Mouse (Mus musculus): ENCODE measurements around the gene Myo1c. TPM values are rescaled to one million over a fixed set of nuclear protein-coding genes. Genes with fewer than 3 reads are reported as not detected.
A peak's percentile ranks its signal among the peaks of the same experiment; 100 is the strongest.

The Myo1c gene
- polyA plus RNA-seq, 1 experiment: 166 TPM

DNA sequence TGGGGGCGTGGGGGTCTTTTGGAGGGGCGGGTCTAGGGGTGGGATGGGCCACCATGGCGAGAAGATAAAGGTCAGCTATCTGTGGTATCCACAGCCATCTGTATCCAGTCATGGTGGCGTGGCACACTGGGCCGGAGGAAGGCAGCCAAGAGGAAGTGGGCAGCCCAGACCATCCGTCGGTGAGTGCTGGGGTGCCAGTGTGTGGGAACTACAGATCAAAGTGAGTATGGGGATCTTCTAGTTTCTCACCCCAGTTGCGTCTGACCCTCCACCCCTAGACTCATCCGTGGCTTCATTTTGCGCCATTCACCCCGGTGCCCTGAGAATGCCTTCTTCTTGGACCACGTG, 19.5 kb downstream of the Myo1c start:
- no peak overlapping the region for H3ac ChIP-seq (ENCODE audit: control insufficient read depth, insufficient read length, low read depth)
- H3K79me2 ChIP-seq (ENCODE audit: control insufficient read depth, insufficient read depth): peaks cover 12% of the 10 kb centered on the region
- H3K4me3 ChIP-seq (ENCODE audit: insufficient read depth, poor library complexity, severe bottlenecking): no peak overlapping the region
- no peaks in the 10 kb centered on the region for H3K79me3 ChIP-seq (ENCODE audit: low read depth)
- no peaks in the 10 kb centered on the region for H3K27me3 ChIP-seq (ENCODE audit: control insufficient read depth, insufficient read depth, insufficient read length)
- TF ChIP-seq CEBPB (IDR thresholded peaks at IDR 0.05; ENCODE audit: low read depth): no peak
- no peak for TF ChIP-seq MAX (IDR thresholded peaks at IDR 0.05)
- no peak for TF ChIP-seq MYOG (IDR thresholded peaks at IDR 0.05; ENCODE audit: control insufficient read depth, extremely low read depth, insufficient read length)
- TF ChIP-seq USF1 (IDR thresholded peaks at IDR 0.05; ENCODE audit: low read depth): no peak
- no peak for TF ChIP-seq CTCF (IDR thresholded peaks at IDR 0.05; ENCODE audit: control insufficient read depth, insufficient read depth, insufficient read length)
- TF ChIP-seq MYOD1 (IDR thresholded peaks at IDR 0.05; ENCODE audit: control insufficient read depth, insufficient read length, low read depth): no peak
- TF ChIP-seq FOSL1 (IDR thresholded peaks at IDR 0.05; ENCODE audit: insufficient read depth, low read length, poor library complexity, severe bottlenecking): no peak
- H3K36me3 ChIP-seq (ENCODE audit: control insufficient read depth, insufficient read depth): peaks cover 92% of the 10 kb centered on the region

DNA sequence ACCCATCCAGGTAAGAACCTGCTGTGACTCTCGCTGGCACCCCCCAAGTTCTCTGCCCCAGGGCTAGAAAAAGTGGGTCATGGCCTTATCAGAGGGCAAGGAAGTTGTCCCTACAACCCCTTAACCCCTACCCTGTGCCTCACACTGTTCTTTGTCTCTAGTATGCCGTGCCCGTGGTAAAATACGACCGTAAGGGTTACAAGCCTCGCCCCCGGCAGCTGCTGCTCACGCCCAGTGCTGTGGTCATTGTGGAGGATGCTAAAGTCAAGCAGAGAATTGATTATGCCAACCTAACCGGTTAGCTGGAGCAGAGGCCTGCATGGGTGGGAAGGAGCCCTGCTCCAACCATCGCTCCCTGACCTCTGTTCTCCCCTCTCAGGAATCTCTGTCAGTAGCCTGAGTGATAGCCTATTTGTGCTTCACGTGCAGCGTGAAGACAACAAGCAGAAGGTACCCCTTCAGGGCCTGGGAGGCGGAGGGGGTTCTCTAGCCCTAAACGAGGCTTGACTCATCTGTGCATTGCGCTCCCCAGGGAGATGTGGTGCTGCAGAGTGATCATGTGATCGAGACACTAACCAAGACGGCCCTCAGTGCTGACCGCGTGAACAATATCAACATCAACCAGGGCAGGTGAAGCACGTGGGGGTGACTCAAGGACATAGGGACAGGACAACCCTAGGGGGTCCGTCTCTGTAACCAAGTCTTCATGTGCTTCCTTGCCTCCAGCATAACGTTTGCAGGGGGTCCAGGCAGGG, 21.3 kb downstream of the Myo1c start:
- Histone ChIP-seq H3K27me3 (ENCODE audit: control insufficient read depth, insufficient read depth, insufficient read length) (no peaks in the 10 kb centered on the region), H3K4me3 (ENCODE audit: insufficient read depth, poor library complexity, severe bottlenecking) (no peak overlapping the region), H3K79me2 (ENCODE audit: control insufficient read depth, insufficient read depth) (peaks cover 5% of the 10 kb centered on the region), H3K36me3 (ENCODE audit: control insufficient read depth, insufficient read depth) (peaks cover 74% of the 10 kb centered on the region), H3K79me3 (ENCODE audit: low read depth) (no peaks in the 10 kb centered on the region), H3ac (ENCODE audit: control insufficient read depth, insufficient read length, low read depth) (no peak overlapping the region)
- TF ChIP-seq MYOG (IDR thresholded peaks at IDR 0.05; ENCODE audit: control insufficient read depth, extremely low read depth, insufficient read length) (no peak), MAX (IDR thresholded peaks at IDR 0.05) (no peak), MYOD1 (IDR thresholded peaks at IDR 0.05; ENCODE audit: control insufficient read depth, insufficient read length, low read depth) (no peak), USF1 (IDR thresholded peaks at IDR 0.05; ENCODE audit: low read depth) (no peak), CTCF (IDR thresholded peaks at IDR 0.05; ENCODE audit: control insufficient read depth, insufficient read depth, insufficient read length) (no peak), FOSL1 (IDR thresholded peaks at IDR 0.05; ENCODE audit: insufficient read depth, low read length, poor library complexity, severe bottlenecking) (no peak), CEBPB (IDR thresholded peaks at IDR 0.05; ENCODE audit: low read depth) (no peak)

GRCm38 (mm10) chr11:75673411-75673810, 23.1 kb downstream of the Myo1c start:
- TF ChIP-seq MYOD1 (IDR thresholded peaks at IDR 0.05; ENCODE audit: control insufficient read depth, insufficient read length, low read depth) (no peak), MAX (IDR thresholded peaks at IDR 0.05) (no peak), USF1 (IDR thresholded peaks at IDR 0.05; ENCODE audit: low read depth) (no peak), CTCF (IDR thresholded peaks at IDR 0.05; ENCODE audit: control insufficient read depth, insufficient read depth, insufficient read length) (no peak), FOSL1 (IDR thresholded peaks at IDR 0.05; ENCODE audit: insufficient read depth, low read length, poor library complexity, severe bottlenecking) (no peak), CEBPB (IDR thresholded peaks at IDR 0.05; ENCODE audit: low read depth) (no peak), MYOG (IDR thresholded peaks at IDR 0.05; ENCODE audit: control insufficient read depth, extremely low read depth, insufficient read length) (no peak)
- no peaks in the 10 kb centered on the region for H3K79me2 ChIP-seq (ENCODE audit: control insufficient read depth, insufficient read depth)

DNA sequence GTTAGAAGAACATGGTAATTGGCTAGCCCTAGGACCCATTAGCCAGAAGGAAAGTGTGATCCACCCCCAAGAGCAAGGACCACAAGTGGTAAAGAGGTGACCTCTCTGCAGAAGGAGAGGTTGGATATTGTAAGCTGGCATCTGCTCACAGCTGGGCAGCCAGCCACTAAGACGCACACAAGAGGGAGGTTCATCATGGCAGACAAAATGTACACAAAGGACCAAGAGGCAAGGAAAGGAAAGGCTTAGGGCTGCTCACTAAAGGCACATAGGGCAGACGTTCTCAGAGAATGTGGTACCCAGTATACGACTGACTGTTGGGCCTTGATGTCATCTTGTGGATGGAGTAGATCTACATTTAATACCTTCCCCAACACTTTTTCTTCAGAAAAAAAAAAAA, 24.6 kb downstream of the Myo1c start:
- no peak overlapping the region for H3K4me3 ChIP-seq (ENCODE audit: insufficient read depth, poor library complexity, severe bottlenecking)
- H3K36me3 ChIP-seq (ENCODE audit: control insufficient read depth, insufficient read depth): peaks cover 43% of the 10 kb centered on the region
- H3ac ChIP-seq (ENCODE audit: control insufficient read depth, insufficient read length, low read depth): no peak overlapping the region
- peaks cover 4% of the 10 kb centered on the region for H3K79me3 ChIP-seq (ENCODE audit: low read depth)
- peaks cover 8% of the 10 kb centered on the region for H3K79me2 ChIP-seq (ENCODE audit: control insufficient read depth, insufficient read depth)
- no peaks in the 10 kb centered on the region for H3K27me3 ChIP-seq (ENCODE audit: control insufficient read depth, insufficient read depth, insufficient read length)
- TF ChIP-seq FOSL1 (IDR thresholded peaks at IDR 0.05; ENCODE audit: insufficient read depth, low read length, poor library complexity, severe bottlenecking) (no peak), USF1 (IDR thresholded peaks at IDR 0.05; ENCODE audit: low read depth) (no peak), MYOG (IDR thresholded peaks at IDR 0.05; ENCODE audit: control insufficient read depth, extremely low read depth, insufficient read length) (no peak), MYOD1 (IDR thresholded peaks at IDR 0.05; ENCODE audit: control insufficient read depth, insufficient read length, low read depth) (no peak), CTCF (IDR thresholded peaks at IDR 0.05; ENCODE audit: control insufficient read depth, insufficient read depth, insufficient read length) (no peak), CEBPB (IDR thresholded peaks at IDR 0.05; ENCODE audit: low read depth) (no peak), MAX (IDR thresholded peaks at IDR 0.05) (no peak)

More at GRCm38 (mm10) chr11:75673411-75673810, 23.1 kb downstream of the Myo1c start:
- Histone ChIP-seq H3ac (ENCODE audit: control insufficient read depth, insufficient read length, low read depth) (no peak overlapping the region), H3K4me3 (ENCODE audit: insufficient read depth, poor library complexity, severe bottlenecking) (no peak overlapping the region), H3K36me3 (ENCODE audit: control insufficient read depth, insufficient read depth) (peaks cover 57% of the 10 kb centered on the region), H3K27me3 (ENCODE audit: control insufficient read depth, insufficient read depth, insufficient read length) (no peaks in the 10 kb centered on the region), H3K79me3 (ENCODE audit: low read depth) (no peaks in the 10 kb centered on the region)

- Histone ChIP-seq H3K27me3 (ENCODE audit: control insufficient read depth, insufficient read depth, insufficient read length) (no peaks in the 10 kb centered on the region), H3ac (ENCODE audit: control insufficient read depth, insufficient read length, low read depth) (no peak overlapping the region)
- TF ChIP-seq MYOD1 (IDR thresholded peaks at IDR 0.05; ENCODE audit: control insufficient read depth, insufficient read length, low read depth) (no peak), FOSL1 (IDR thresholded peaks at IDR 0.05; ENCODE audit: insufficient read depth, low read length, poor library complexity, severe bottlenecking) (peak; percentile 88)
Observed at GRCm38 (mm10) chr11:75677881-75678746, 27.8 kb downstream of the Myo1c start.

More at GRCm38 (mm10) chr11:75677881-75678746, 27.8 kb downstream of the Myo1c start:
- Histone ChIP-seq H3K4me3 (ENCODE audit: insufficient read depth, poor library complexity, severe bottlenecking) (peak overlapping the region; percentile 97), H3K79me3 (ENCODE audit: low read depth) (peaks cover 36% of the 10 kb centered on the region), H3K79me2 (ENCODE audit: control insufficient read depth, insufficient read depth) (peaks cover 40% of the 10 kb centered on the region), H3K36me3 (ENCODE audit: control insufficient read depth, insufficient read depth) (peaks cover 31% of the 10 kb centered on the region)

All from C2C12 (cell line).